Mouse (Mus musculus): Measurements from ENCODE around the gene Capzb. TPM values are rescaled to one million over a fixed set of nuclear protein-coding genes. Genes with fewer than 3 reads are reported as not detected.

Capzb gene
- polyA plus RNA-seq, 1 experiment from 2014 or later = 293 TPM

DNA sequence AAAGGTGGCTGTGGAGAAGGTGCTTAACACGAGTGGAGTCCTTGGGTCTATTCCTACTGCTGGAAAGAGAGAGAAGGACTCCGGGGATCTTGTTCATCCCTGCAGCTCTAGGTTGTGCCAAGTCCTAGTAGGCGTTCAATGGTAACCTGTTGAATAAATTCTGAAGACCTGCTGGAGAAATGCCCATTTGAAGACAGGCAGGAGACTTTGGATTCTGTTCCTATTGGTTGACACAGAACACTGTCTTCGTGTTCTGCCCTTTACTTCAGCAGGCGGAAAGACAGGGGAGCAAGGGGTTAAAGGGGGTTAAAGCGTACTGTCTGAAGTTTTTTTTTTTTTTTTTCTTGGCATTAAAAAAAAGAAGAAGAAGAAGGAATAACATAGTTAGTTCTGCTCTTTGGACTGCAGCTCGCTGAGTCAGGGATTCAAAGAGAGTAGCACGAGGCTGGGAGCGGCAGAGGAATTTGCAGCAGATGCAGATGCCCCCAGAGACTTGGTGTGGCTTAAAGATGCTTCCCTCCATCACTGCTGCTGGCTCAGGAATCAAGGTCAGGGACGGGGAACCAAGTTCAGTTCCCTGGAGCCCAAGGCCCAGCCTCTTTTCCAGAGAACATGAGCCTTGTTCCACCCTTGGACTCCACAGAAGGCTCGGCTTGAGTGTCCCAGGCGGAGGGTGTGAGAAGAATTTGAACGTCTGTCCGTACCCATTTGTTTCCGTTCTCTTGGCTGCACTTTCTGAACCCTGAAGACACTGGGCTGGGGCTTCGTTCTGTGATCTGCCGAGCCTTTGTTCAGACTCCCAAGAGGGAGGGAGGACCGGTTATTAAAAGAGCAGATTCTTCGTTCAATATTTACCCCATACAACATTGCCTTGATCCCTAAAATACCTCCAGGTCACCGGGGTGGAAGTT lies 17.4 kb upstream of the Capzb start:
- H3K4me3 ChIP-seq (ENCODE audit: low read depth, low read length) = no peak overlapping the region
- ATAC-seq (ENCODE audit: low read depth) (peak; percentile 48; the same call in 1 of the 2 replicates), DNase-seq (ENCODE audit: low spot score) (peak; percentile 93)
- H3K4me1 ChIP-seq (ENCODE audit: control insufficient read depth, insufficient read depth, low read length) = peaks cover 18% of the 10 kb centered on the region; the same call in 1 of the 2 replicates
- H3K27ac ChIP-seq (replicated peaks; ENCODE audit: low read depth, low read length) = peak overlapping the region; percentile 54
- WGBS = 34% methylated on average over 19 of the region's 20 CpGs
- peak overlapping the region; percentile 31; the same call in 1 of the 2 replicates for H3K4me2 ChIP-seq (ENCODE audit: low read depth, low read length)
- no peaks in the 10 kb centered on the region for H3K27me3 ChIP-seq (replicated peaks; ENCODE audit: control insufficient read depth, insufficient read depth, low read length)
- H3K9me3 ChIP-seq (ENCODE audit: control insufficient read depth, low read length) = no peaks in the 10 kb centered on the region
- H3K36me3 ChIP-seq (ENCODE audit: control insufficient read depth, insufficient read depth, low read length) = no peaks in the 10 kb centered on the region
- no peak overlapping the region for H3K9ac ChIP-seq (ENCODE audit: low read depth, low read length)

DNA sequence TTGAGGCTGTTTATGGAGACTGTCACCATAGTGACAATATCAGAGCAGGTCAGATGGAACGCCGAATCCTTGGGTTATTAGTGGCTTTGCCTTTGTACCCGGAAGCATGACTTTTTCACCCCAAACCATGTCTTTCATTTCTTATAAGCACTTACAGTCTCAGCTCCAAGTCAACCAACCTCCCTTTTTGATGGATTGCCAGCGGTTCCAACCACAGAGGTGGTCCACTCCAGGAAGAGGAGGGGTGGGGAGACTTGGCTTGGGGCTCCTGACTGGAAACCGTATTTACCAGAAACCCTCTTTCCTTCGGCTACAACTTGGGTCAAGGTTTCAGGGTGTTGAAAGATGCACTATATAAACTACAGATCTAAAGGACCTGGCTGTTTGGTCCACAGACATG lies 16.7 kb upstream of the Capzb start:
- WGBS = 37% methylated on average over 6 of the region's 6 CpGs

DNA sequence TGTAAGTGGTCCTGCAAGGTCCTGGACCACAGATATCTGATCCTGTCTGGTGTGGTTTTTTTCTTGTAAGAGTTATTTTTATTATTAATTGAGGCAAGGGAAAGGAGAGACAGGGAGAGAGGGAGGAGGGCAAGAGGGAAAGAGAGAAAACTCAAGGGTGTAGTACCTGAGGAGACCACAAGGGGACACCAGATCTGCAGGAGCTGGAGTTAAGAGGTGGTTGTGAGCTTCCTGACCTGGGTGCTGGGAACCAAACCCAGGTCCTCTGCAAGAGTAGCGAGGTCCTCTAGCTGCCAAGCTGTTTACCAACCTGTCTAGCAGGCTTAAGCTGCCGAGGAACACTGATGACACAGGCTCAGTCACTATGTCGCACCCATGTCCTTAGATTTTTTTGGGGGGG lies 14.8 kb upstream of the Capzb start:
- WGBS = 98% methylated on average over 3 of the region's 3 CpGs
- H3K4me2 ChIP-seq (ENCODE audit: low read depth, low read length) = no peak overlapping the region
- no peaks in the 10 kb centered on the region for H3K36me3 ChIP-seq (ENCODE audit: control insufficient read depth, insufficient read depth, low read length)
- H3K27ac ChIP-seq (replicated peaks; ENCODE audit: low read depth, low read length) = no peak overlapping the region
- DNase-seq (ENCODE audit: low spot score) = no peak
- peaks cover 14% of the 10 kb centered on the region; the same call in 1 of the 2 replicates for H3K4me1 ChIP-seq (ENCODE audit: control insufficient read depth, insufficient read depth, low read length)
- no peak for ATAC-seq (ENCODE audit: low read depth)
- no peaks in the 10 kb centered on the region for H3K9me3 ChIP-seq (ENCODE audit: control insufficient read depth, low read length)
- H3K9ac ChIP-seq (ENCODE audit: low read depth, low read length) = no peak overlapping the region
- H3K4me3 ChIP-seq (ENCODE audit: low read depth, low read length) = no peak overlapping the region
- H3K27me3 ChIP-seq (replicated peaks; ENCODE audit: control insufficient read depth, insufficient read depth, low read length) = no peaks in the 10 kb centered on the region

More for the DNA sequence above, 16.7 kb upstream of the Capzb start:
- H3K4me1 ChIP-seq (ENCODE audit: control insufficient read depth, insufficient read depth, low read length) = peaks cover 14% of the 10 kb centered on the region; the same call in 1 of the 2 replicates
- H3K27ac ChIP-seq (replicated peaks; ENCODE audit: low read depth, low read length) = peak overlapping the region; percentile 54
- H3K36me3 ChIP-seq (ENCODE audit: control insufficient read depth, insufficient read depth, low read length) = no peaks in the 10 kb centered on the region
- H3K9ac ChIP-seq (ENCODE audit: low read depth, low read length) = no peak overlapping the region
- H3K4me3 ChIP-seq (ENCODE audit: low read depth, low read length) = no peak overlapping the region
- DNase-seq (ENCODE audit: low spot score) = peak; percentile 76
- no peaks in the 10 kb centered on the region for H3K9me3 ChIP-seq (ENCODE audit: control insufficient read depth, low read length)
- ATAC-seq (ENCODE audit: low read depth) = 0 out of 2 replicates have a peak, but pooled peaks have one; percentile 17
- peak overlapping the region; percentile 31; the same call in 1 of the 2 replicates for H3K4me2 ChIP-seq (ENCODE audit: low read depth, low read length)
- no peaks in the 10 kb centered on the region for H3K27me3 ChIP-seq (replicated peaks; ENCODE audit: control insufficient read depth, insufficient read depth, low read length)

DNA sequence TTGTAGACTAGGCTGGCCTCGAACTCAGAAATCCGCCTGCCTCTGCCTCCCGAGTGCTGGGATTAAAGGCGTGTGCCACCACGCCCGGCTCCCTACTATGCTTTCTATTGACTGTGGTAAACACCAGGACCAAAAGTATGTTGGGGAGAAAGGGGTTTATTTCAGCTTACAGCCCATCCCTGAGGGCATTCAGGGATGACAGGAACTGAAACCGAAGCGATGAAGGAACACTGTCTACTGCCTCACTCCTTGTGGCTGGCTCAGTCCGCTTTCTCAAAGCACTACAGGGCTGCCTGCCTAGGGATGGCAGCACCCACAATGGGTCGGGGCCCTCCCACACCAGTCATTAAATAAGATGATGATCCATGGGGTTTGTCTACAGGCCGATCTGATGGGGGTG lies 14.3 kb upstream of the Capzb start:
- WGBS = 97% methylated on average over 11 of the region's 11 CpGs
- H3K9me3 ChIP-seq (ENCODE audit: control insufficient read depth, low read length) = no peaks in the 10 kb centered on the region
- DNase-seq (ENCODE audit: low spot score) (no peak), ATAC-seq (ENCODE audit: low read depth) (no peak)
- no peak overlapping the region for H3K27ac ChIP-seq (replicated peaks; ENCODE audit: low read depth, low read length)
- no peaks in the 10 kb centered on the region for H3K36me3 ChIP-seq (ENCODE audit: control insufficient read depth, insufficient read depth, low read length)
- H3K27me3 ChIP-seq (replicated peaks; ENCODE audit: control insufficient read depth, insufficient read depth, low read length) = no peaks in the 10 kb centered on the region
- H3K9ac ChIP-seq (ENCODE audit: low read depth, low read length) = no peak overlapping the region
- H3K4me3 ChIP-seq (ENCODE audit: low read depth, low read length) = no peak overlapping the region
- peaks cover 14% of the 10 kb centered on the region; the same call in 1 of the 2 replicates for H3K4me1 ChIP-seq (ENCODE audit: control insufficient read depth, insufficient read depth, low read length)
- H3K4me2 ChIP-seq (ENCODE audit: low read depth, low read length) = no peak overlapping the region

DNA sequence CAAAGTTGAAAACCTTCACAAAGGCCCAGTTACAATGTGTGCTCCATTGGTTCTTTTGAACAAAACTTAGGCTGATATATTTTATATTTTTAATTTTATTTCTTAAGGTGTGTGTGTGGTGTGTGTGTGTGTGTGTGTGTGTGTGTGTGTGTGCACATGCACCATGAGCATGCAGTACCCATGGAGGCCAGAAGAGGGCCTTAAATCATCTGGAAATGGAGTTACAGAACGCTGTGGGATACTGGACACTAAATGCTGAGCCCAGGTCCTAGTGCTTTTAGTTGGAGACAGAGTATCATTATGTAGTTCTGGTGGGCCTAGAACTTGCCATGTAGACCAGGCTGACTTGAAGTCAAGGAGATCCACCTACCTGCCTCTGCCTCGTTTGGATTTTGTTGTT lies 13.5 kb upstream of the Capzb start:
- Histone ChIP-seq H3K36me3 (ENCODE audit: control insufficient read depth, insufficient read depth, low read length) (no peaks in the 10 kb centered on the region), H3K9ac (ENCODE audit: low read depth, low read length) (no peak overlapping the region), H3K27me3 (replicated peaks; ENCODE audit: control insufficient read depth, insufficient read depth, low read length) (no peaks in the 10 kb centered on the region), H3K9me3 (ENCODE audit: control insufficient read depth, low read length) (no peaks in the 10 kb centered on the region), H3K4me3 (ENCODE audit: low read depth, low read length) (no peak overlapping the region), H3K27ac (replicated peaks; ENCODE audit: low read depth, low read length) (no peak overlapping the region), H3K4me1 (ENCODE audit: control insufficient read depth, insufficient read depth, low read length) (peaks cover 14% of the 10 kb centered on the region; the same call in 1 of the 2 replicates), H3K4me2 (ENCODE audit: low read depth, low read length) (no peak overlapping the region)
- no peak for DNase-seq (ENCODE audit: low spot score)
- ATAC-seq (ENCODE audit: low read depth) = no peak
- WGBS = 87% methylated on average over 2 of the region's 2 CpGs

DNA sequence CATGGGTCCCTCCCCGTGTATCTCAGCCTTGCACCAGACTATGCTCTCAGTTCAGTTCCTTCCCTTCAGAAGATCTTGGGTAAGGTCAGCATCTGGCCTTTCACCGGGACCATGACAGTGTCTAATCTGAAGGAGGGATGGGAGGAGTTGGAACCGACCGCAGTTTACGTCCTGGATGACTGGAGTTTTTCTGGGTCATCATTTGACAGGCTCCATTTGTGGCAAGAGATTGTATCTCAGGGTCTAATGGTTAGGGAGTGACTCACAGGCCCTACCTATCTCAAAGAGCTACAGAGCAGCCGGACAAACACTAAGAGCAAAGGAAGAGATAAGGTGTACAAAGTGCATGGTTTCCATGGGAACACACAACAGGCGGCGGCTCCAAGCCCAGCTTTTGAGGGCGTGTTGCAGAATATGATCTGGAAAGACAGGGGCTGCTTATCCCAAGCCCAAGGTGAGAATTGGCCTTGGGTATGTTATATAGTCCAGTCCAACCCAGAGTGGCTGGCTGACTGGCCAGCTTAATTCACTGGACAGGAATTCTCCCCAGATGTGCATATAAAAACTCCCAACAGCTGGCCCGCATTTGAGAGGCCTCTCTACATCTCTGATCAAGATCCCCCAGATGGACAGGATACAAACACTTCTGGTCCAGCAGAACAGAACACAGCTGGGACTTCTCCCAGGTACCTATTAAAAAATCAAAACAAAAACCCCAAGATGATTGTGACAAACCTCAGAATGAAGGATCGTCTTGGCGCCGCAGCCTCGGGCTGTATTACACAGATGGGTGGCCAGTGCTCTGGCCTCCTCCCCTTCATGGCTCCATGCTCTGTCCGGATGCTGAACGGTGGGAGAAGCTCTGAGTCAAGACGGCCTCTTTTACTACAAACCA lies 12.7 kb upstream of the Capzb start:
- Histone ChIP-seq H3K27me3 (replicated peaks; ENCODE audit: control insufficient read depth, insufficient read depth, low read length) (no peaks in the 10 kb centered on the region), H3K27ac (replicated peaks; ENCODE audit: low read depth, low read length) (no peak overlapping the region; the same call in 1 of the 2 replicates), H3K36me3 (ENCODE audit: control insufficient read depth, insufficient read depth, low read length) (no peaks in the 10 kb centered on the region), H3K4me1 (ENCODE audit: control insufficient read depth, insufficient read depth, low read length) (peaks cover 9% of the 10 kb centered on the region; the same call in 1 of the 2 replicates), H3K4me2 (ENCODE audit: low read depth, low read length) (no peak overlapping the region), H3K4me3 (ENCODE audit: low read depth, low read length) (no peak overlapping the region), H3K9me3 (ENCODE audit: control insufficient read depth, low read length) (no peaks in the 10 kb centered on the region), H3K9ac (ENCODE audit: low read depth, low read length) (no peak overlapping the region)
- 61% methylated on average over 17 of the region's 17 CpGs for WGBS
- ATAC-seq (ENCODE audit: low read depth) (peak; percentile 35; the same call in 1 of the 2 replicates), DNase-seq (ENCODE audit: low spot score) (peak; percentile 38)

DNA sequence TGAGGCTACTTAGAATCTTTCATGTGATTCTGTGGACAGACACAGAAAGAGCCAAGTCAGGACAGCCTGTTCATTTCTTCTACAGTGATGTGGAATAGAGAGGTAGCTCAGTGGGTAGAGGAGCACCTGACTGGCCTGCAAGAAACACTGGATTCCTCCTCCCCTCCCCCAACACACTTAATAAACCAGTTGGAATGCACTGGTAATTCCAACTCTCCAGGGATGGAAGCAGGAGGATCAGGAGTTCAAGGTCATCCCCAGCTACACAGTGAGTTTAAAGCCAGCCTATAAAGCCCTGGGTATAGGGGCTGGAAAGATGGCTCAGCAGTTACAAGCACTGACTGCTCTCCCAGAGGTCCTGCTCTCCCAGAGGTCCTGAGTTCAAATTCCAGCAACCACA lies 10.2 kb upstream of the Capzb start:
- Histone ChIP-seq H3K27ac (replicated peaks; ENCODE audit: low read depth, low read length) (no peak overlapping the region), H3K4me1 (ENCODE audit: control insufficient read depth, insufficient read depth, low read length) (no peaks in the 10 kb centered on the region), H3K36me3 (ENCODE audit: control insufficient read depth, insufficient read depth, low read length) (no peaks in the 10 kb centered on the region), H3K4me3 (ENCODE audit: low read depth, low read length) (no peak overlapping the region), H3K9ac (ENCODE audit: low read depth, low read length) (no peak overlapping the region), H3K27me3 (replicated peaks; ENCODE audit: control insufficient read depth, insufficient read depth, low read length) (no peaks in the 10 kb centered on the region), H3K9me3 (ENCODE audit: control insufficient read depth, low read length) (no peaks in the 10 kb centered on the region), H3K4me2 (ENCODE audit: low read depth, low read length) (no peak overlapping the region)
- DNase-seq (ENCODE audit: low spot score) (no peak), ATAC-seq (ENCODE audit: low read depth) (no peak)

DNA sequence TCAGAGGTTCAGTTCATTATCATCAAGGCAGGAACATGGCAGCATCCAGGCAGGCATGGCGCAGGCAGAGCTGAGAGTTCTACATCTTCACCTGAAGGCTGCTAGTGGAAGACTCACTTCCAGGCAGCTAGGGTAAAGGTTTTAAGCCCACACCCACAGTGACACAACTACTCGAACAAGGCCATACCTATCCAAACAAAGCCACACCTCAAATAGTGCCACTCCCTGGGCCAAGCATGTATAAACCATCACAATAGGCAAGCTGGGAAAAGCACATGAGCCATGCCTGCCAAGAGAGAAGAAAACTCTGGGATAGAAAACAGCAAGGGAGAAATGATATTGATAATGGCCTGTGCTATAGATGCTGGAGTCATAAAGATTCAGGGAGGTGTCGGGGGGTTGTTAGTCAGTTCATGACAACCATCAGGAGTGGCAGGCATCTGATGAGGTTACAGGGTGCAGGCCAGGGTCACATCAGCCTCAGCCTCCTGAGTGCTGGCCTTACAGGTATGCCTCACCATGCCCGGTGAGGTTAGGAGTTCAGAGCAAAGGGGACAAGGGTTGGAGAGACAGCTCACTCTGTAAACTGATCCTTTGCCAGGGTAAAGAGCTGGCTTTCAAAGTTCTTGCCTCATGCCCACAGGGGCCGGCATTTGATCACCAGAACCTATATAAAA lies 6.8 kb upstream of the Capzb start:
- WGBS = 89% methylated on average over 5 of the region's 5 CpGs
- H3K4me1 ChIP-seq (ENCODE audit: control insufficient read depth, insufficient read depth, low read length) = no peaks in the 10 kb centered on the region
- H3K4me3 ChIP-seq (ENCODE audit: low read depth, low read length) = no peak overlapping the region
- no peaks in the 10 kb centered on the region for H3K27me3 ChIP-seq (replicated peaks; ENCODE audit: control insufficient read depth, insufficient read depth, low read length)
- DNase-seq (ENCODE audit: low spot score) = no peak
- H3K4me2 ChIP-seq (ENCODE audit: low read depth, low read length) = no peak overlapping the region
- no peak for ATAC-seq (ENCODE audit: low read depth)
- H3K36me3 ChIP-seq (ENCODE audit: control insufficient read depth, insufficient read depth, low read length) = no peaks in the 10 kb centered on the region
- H3K27ac ChIP-seq (replicated peaks; ENCODE audit: low read depth, low read length) = no peak overlapping the region
- H3K9ac ChIP-seq (ENCODE audit: low read depth, low read length) = no peak overlapping the region
- H3K9me3 ChIP-seq (ENCODE audit: control insufficient read depth, low read length) = no peaks in the 10 kb centered on the region
